Mouse (Mus musculus): ENCODE measurements around the gene Plcd3.

DNA sequence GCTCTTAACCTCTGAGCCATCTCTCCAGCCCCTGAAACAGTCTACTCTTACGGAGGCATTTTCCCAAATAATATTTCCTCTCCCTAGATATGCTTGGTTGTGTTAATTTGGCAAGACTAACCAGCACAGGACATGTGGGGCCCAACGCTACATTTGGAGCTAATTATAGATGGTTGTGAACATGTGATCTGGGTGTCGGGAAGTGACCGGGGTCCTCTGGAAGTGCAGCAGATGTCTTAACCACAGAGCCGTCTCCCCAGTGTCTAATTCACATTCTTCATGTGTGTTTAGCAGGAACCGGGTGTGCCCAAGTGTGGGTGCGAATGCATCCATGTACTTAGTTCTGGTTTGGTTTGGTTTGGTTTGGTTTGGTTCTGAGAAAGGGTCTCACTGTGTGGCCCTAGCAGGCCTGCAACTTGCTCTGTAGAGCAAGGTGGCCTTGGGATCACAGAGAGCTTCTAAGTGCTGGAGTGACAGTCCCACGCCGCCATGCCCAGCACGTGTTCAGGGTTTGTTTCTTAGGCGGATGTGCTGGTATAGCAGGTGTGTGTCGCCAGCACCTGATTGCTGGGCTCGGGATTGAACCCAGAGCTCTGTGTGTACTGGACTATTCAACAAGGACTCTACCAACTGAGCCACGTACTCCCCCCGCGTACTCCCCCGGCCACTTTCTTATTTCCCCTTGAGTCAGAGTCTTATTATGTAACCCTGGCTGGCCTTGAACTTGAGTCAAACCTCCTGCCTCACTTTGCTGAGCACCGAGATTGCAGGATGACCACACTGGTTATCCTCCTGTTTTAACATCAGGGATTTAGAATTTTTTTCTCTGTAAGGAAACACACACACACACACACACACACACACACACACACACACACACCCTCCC is 48.0 kb downstream of the Plcd3 start:
- TF ChIP-seq GATA1 (IDR thresholded peaks at IDR 0.05; ENCODE audit: low read length) (no peak), TAL1 (IDR thresholded peaks at IDR 0.05; ENCODE audit: low read length) (no peak)
